Mouse (Mus musculus) urinary bladder, postnatal 10 days (tissue): ENCODE measurements around the gene Colq.
"Not testable (repeated sequence)": the region's sequence is repeated elsewhere in the genome, so short reads cannot be mapped to it uniquely, and the experiment has no call there.

Experiments used
- DNase-seq: peaks from one replicate; pipeline ENCODE4 v3.0.0; 2022; ENCODE audit warnings: low spot score

Colq gene

DNA sequence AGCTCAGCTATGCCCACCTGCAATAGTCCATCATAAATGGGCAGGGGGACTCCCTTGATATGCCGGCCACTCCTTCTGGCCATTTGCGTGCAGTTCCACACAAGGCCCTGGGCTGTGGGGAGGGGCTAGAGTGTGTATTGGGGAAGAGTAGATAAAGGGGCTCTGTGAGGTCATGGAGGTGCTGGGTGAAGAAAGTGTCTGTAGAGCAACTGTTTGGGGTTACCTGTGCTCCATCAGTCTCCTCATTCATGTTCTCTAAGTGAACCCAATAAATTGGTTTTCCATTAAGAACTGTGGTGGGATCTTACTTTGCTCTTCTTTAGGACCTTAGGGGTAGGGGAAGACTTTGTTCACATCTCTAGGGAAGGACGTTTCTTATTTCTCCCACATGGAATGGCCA, at the start of gene Colq:
TSS of gene Colq (minus strand) at position 101 of the 400 bp plus-strand sequence.
- DNase-seq, result no peak

DNA sequence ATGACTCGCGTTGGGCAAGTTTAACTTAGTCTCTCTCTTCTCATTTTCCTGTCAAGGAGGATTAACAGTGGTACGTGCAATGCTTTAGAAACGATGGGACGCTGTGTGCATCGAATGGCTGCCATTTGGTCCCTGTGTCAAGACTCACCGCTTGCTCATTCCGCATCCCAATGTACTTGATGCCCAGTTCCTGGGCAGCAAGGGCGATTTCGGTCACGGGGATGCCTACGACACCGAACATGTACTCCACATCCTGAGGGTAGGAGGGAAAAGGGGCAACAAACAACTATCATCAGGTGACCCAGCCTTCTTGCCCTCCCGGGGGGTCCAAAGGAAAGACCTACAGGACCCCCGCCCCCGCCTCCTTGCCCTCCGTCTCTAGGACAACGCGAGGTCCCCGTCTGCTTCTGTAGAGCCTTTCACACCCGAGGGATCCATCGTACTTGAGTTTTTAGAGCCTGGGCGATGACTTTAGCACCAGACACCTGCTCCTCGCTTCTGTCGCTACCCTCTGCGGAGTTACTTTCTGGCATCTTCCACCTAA, 49.3 kb upstream of the Colq start, which contains the start of gene Gm49387:
TSS of gene Gm49387 (minus strand) at position 533 of the 544 bp plus-strand sequence.
- no peak for DNase-seq

DNA sequence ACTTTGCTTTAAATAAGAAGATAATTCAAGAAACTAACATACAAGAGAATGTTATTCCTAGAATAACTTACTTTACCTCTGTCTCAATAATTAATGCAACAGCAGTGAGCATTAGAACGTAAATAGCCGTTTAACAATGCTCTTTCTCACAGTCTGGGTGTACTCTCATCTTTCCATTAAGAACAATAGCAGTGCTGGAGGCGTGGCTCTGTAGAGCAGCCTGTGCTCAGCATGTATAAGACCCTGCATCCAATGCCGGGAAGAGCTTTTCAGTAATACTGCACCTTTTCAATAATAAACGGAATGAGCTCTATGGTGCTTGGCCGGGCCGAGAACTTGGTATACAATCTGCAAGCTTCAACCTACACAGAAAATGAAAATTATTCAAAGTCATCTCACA, 39.5 kb upstream of the Colq start:
- DNase-seq, result no peak

DNA sequence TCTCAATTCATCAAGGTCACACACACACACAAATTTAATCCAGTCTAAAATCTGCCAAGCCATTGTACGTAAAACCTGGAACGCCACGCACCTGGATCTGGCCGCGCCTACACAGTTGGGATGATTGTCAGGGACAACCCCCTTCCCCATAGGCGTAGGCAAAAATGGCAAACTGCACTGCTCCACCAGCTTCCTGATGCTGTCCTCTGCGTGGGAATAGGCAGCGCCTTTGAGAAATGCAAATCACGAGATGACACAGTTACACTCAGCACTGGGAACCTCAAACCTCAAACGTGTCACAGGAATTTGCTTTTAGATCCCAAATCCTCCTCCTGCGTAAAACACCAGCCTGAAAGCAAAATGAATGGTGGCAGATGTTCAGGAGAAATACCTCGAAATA, 31.6 kb upstream of the Colq start:
- DNase-seq, result no peak

DNA sequence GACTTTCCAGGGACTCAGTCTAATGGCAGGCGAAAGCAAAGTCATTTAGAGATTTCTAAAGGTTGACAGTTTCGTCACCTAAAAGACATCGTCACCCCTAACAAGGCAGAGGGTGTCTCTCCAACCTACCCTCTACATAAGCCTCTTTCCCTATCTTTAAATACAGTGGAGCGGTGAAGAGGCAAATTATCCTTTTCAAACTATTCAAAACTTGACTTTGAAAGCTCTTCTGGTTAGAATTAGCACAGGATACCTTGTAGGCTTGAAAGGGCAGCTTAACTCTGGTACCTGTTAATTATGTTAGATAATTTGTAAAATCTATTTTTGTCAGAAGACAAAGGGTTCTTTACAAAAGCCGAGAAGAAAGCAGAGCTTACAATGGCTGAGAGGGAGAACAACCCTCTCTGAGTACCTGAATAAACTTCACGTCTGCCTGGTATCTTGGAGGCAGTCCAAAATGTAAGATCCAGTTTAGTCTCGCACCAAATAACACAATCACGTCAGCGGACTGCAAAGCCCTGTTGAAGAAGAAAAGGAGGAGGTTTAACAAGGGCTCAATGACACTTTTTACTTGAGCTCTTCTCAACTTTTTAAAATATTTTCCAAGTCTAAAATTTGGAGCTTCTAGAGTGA, 29.6 kb upstream of the Colq start:
- no peak for DNase-seq

DNA sequence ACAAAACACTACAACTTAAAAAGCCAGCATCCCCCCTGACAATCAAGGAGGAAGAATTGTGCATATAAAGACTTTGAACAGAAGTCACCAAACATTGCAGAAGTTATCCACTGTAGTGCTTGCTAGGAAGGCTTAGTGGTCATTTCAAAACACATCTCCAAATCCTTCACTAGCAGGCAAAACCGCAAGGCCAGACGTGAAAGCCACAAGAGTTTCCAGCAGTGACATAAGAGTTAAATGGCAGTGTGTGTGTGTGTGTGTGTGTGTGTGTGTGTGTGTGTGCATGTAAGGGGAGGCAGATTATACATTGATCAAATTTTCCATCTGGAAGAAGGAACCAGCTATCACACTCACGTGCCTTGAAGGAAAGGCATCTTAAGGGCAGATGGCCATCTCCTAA, 26.9 kb upstream of the Colq start:
- no peak for DNase-seq

DNA sequence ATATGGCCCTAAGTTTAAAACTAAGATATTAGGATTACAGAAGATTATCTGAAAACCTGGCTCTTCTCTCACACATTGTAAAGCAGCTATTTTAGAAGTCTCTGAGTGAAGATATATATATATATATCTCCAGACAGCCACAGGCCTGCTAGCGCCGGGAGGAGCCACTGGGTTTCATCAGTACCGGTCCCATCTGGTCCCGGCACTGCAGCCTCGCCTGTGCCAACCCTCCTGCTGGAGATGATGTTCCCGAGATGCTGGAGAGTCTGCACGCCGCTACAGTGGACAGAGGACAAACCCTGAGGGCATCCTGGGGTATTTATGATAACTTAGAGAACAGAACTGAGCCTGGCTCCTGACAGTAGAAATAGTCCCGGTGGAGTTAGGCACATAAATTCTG, 26.1 kb upstream of the Colq start:
- no peak for DNase-seq

DNA sequence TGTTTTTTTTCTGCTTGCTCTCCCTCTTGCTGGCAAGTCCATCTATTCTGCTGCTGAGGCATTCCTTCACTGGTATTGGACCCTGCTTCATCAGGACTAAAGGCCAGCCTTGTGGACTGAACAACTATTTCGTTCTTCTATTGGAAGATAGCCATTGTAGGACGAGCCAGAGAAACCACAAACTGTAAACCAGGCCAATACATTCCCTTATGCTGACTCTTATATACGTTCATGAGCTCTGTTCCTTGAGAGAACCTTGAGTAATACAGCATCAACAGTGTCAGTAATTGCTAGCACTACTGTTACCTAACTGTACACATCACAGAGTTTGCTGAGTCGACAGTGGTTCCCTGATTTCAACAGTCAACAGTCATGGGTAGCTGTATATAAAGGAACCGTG, 22.5 kb upstream of the Colq start:
- DNase-seq, result no peak

DNA sequence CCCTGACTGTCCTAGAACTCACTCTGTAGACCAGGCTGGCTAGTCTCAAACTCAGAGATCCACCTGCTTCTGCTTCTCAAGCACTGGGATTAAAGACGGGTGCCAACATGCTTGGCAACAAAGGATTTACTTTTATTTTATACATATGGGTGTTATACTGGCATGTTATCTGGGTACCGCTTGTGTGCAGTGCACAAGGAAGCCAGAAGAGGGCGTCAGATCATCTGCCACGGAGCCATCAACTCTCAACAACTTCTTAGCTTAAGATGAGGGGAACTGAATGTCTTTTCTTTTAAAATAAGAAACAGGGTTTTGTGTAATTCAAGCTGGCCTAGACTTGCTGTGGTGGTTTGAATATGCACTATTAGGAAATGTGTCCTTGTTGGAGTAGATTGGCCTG, 20.8 kb upstream of the Colq start:
- no peak for DNase-seq

DNA sequence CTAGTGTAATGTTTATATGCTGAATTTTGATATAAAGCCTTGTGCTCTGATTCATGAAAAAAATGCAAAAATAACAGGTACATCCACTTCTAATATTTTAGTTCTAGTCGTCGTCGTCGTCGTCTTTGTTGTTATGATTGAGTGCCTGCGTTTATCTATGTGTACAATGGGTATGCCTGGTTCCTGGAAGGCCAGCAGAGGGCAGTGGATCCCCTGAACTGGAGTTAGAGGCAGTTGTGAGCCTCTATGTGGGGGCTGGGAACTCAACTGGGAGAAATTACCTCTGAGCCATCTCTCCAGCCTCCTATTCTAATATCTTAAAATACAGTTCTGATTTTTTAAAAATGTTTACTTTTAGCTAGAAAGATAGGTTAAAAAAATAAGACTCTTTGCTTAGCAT, 14.4 kb upstream of the Colq start:
- no peak for DNase-seq

DNA sequence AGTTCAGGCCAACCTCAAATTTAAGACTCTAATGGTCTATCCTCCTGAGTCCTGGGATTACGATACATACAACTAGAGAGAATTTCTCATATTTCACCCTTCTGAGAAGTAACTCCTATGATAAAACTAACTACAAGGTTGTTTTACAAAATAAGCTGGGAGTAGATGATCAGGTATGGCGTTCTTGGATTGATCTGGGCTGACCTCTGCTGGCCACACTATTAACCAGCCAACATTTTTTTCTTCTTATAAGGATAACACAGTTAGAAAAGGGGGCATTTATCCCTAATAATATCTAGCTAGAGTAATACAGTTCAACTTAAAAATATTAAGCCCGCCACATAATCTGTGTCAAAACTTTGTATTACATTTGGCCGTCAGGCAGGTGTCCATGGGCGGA, 13.8 kb upstream of the Colq start:
- no peak for DNase-seq

DNA sequence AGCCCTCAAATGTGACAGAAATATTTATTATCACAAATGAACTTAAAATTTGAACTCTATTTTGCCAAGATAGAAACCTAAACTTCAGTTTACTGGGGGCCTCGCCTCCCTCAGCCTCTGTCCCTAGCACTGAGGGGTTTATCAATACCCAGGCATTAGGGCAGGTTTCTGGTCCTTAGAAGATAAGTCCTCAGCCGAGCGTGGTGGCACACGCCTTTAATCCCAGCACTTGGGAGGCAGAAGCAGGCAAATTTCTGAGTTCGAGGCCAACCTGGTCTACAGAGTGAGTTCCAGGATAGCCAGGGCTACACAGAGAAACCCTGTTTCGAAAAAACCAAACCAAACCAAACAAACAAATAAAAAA, 11.5 kb upstream of the Colq start:
- DNase-seq, result not testable (repeated sequence)

DNA sequence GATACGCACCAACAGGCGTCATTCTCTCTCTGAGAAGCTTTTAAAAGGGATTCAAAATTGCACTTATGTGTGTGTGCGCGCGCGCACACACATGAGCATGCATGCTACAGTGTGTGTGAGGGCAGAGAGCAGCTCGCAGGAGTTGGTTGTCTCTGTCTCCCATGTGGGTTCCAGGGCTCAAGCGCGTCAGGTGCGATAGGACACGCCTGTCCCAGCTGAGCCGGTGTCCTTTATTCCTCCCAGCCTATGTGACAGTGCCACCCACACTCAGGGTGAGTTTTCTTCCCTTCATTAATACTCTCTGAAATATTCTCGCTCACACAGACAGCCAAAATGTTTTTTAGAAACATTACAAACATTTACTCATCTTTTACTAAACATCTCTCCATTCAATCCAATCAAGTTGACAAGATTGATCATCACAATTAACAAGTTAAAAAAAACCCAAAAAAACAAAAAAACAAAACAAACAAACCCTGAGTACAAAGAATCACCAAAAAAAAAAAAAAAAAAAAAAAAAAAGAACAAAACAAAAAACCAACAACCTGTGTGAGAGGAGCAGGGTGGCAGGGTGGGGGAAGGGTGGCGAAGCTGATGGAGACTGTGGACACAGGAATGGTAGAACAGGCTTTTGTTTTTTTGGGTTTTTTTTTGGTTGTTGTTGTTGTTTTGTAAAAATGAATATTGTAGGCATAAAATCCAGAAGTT, 10.9 kb upstream of the Colq start:
- no peak for DNase-seq

DNA sequence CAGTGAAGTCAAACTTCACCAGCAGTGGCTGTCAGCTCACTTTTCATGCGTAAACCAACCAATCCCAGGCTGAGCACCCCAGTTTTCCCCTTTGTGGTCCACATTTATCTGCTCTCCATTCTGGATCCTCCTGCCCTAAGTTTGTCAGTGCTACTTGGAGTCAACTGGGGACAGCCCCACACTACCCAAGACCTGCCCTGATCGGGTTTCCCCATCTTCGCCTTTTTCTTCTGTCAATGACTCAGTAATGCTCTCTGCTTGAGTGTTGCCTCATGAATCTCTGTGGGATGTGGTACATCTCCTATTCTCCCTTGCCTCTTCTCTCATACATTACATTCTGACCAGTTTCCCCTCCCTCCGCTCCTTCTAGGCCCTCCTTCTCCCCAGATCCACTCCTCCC, 6.3 kb upstream of the Colq start:
- no peak for DNase-seq

DNA sequence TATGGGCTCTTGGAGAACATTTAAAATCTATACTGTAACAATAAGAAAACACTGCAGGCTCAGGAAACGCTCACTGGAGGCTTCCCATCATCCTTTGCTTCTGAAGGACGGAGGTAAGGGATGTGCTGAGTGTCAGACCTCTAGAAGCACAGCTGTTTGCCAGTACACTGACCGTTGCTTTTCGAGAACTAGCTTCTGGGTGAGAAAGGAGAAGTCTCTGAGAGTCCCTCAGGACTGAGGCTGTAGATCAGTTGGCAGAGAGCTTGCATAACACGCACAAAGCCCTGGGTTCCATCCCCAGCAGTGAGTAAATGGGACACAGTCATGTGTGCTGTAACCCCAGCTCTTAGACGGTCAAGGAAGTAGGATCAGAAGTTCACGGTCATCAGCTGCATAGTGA, 5.3 kb upstream of the Colq start:
- DNase-seq, result no peak

DNA sequence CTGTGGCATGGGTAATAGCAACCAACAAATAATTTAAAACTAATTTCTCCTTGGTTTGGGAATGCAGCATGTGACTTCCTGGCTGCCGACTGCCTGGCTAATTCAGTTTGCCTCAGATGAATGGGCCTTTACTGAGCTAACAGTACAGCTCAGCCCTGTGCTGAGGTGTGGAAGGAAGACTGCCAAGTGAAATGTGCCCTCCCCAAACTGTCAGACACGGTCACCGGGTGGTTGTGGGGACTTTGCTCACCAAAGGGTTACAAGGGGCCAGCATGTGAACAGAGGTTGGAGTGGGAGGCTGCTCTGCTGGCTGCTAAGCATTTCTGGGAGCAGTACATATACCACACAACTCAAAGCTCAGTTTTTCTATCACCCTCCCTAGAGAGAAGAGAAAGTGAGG, 3.5 kb upstream of the Colq start:
- no peak for DNase-seq

DNA sequence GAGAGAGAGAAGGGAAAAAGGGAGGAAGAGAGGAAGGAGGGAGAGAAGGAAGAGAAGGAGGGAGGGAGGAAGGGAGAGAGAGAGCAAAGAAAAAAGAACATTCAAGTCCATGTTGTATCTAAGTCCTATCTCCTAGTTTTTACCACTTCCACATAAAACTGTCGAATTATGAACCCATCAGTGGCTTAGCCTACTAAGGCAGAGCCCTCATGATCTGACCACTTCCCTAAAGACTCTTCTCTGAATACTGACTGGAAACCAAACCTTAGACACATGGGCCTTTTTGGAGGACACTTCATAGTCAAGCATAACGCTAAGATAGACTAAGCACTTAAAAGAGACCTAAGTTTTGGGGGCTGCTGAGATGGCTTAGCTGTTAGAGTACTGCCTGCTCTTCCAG, 1.9 kb upstream of the Colq start:
- DNase-seq, result no peak

DNA sequence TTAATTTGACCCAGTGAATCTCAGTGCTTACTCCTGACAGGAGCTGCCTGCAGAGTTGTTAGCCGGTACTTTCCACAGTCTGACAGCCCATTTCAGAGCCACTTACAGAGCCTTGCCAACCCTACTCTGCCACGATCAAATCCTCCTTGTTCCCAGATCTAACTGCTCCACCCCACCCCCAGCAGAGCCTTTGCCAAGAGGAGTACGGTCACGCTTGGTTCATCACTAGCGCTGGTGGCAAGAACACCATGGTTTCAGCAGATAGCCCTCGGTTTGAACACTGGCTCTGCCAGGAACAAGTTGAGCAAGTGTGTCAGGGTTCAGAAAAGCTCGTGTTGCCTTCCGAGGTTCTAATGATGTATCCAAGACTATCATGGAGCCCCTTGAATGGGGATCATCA, 4.7 kb downstream of the Colq start:
- no peak for DNase-seq

DNA sequence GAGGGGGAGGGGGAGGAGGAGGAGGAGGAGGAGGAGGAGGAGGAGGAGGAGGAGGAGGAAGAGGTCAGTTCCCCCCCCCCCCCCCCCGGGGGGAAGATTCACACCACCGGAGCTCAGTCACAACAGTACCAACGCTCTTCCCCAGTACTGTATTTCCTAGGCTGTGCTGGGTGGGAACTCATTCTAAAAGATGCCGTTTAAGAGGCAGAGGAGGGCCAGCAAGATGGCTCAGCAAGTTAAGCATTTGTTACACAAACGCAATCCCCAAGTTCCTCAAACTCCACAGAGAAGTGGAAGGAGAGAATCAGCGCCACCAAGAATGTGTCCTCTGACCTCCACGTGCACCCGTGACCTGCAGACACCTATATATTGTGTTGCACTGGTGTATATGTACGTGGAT, 8.1 kb downstream of the Colq start:
- DNase-seq, result no peak

DNA sequence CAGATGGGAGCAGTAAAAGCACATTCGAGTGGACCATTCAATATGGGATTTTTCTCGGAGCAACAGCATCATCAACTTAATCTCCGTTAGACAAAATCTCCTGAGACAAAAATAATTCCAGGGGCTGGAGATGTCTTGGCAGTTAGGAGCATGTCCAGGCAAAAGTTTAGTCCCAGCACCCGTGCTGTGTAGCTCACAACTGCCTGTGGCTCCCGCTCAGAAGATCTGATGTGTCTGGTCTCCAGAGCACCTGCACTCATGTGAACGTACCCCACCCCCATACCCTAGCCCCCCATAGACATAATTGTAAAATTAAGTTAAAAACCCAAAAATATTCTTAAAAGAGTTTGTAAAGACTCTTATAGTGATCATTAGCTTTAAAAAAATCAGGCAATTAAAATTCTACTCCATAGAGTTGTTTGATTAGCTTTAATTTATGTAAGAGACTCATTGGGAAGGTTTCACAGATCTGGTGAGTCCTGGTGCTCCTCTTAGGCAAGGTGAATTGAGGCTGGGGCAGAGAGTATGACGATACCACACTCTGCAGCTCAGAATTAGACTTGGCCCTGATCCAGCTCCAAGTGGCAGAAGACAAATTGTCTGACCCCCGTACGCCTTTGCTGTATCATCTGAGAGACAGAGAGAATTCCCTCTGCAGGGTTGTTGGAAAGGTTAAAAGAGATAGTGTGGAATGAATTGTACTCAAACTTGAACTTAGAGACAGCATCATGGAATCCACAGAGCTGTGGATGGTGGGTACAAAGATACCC, 13.0 kb downstream of the Colq start:
- no peak for DNase-seq

DNA sequence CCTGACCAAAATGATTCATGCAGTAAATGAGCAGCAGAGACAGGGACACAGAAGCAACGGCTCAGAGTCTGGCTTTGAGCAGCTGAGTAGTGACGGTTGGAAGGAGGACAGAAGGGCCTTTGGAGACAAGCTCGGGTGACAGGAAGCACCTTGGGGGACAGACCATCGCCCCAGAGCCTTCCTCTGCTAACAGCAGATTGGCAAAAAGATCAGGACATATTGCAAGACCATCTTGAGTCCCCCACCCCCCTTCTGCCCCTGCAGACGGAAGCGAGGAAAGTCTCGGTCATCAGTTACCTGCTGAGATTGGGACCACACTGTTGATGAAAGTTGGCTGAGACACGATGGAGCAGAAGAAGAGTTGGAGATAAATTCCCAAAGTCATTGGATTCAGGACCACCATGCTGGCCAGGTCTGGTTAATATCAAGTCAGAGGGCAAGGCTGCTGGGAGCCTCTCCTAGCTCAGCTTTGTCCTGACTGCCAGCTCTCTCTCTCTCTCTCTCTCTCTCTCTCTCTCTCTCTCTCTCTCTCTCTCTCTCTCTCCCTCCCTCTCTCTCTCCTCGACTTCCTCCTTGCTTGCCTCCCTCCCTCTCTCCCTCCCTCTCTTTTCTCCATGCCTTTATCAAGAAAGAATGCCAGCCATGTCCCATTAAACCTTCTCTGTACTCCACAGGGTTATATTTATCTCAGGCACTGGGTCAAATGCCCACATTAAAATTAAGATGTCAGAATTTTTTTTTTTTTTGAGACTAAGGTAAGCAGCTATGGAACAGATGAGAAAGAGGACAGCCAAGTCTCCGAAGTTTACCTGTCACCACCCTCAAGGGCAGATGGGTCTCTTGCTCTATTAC, 14.1 kb downstream of the Colq start:
- DNase-seq, result no peak

DNA sequence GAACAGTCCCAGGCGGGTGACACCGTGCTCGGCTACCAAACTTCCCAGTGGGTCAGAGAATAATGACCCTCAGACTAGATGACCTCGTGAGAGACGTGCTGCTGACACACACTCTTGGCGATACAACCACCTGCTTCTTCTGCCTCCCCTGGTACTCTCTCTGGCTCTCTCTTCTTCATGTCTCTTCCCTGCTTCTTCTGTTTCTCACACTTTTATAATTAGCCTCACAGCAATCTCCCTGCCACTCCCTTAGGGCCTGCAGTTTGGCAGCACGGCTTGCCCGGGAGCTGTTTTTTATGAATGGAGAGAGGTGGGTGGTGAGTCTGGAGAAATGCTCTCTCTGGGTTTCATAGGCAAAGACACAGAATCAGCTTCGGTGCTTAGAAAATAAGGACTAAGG, 15.3 kb downstream of the Colq start:
- no peak for DNase-seq
